ENCODE assay signal across 8 mouse cellular contexts in the genomic region with DNA sequence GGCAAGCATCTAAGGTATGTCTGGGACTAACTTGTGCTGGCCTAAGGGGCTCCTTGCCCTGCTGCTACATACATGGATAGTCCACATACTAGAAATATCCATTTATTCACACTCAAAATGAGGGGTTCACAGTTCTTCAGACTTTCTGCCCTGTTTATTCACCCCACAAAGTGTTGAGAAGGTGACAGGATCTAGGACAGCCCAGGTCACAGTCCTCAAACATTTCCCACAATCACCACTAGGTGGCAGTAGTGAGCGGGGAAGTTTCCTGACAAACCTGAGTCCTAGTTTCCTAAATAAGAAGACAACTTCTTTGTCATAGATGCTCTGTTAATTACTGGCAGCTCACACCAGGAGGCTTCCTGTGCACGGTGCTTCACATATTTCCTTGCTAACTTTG. TPM values are rescaled to one million over a fixed set of nuclear protein-coding genes. Genes with fewer than 3 reads are reported as not detected.
DNase-seq lines count a peak whose midpoint lies in the region; ATAC-seq and TF ChIP-seq lines count a peak whose summit lies in the region.

No protein-coding gene starts in this region.

- no peak overlapping the region for H3K27ac ChIP-seq in bone marrow, adult 2 months (ENCODE audit: control insufficient read depth, insufficient read depth, low read depth, low read length, poor library complexity)
- no peak overlapping the region for H3K27ac ChIP-seq in liver, adult 2 months (replicated peaks; ENCODE audit: insufficient read depth, low read depth, low read length)
- no peak overlapping the region for H3K27ac ChIP-seq in neural tube, embryonic 11.5 days (ENCODE audit: low read depth, low read length)

- peak; percentile 66 for TF ChIP-seq CTCF in bone marrow, adult 2 months (IDR thresholded peaks at IDR 0.05; ENCODE audit: control insufficient read depth, insufficient read depth, low read length)
- TF ChIP-seq CTCF in liver, adult 2 months (IDR thresholded peaks at IDR 0.05; ENCODE audit: low read depth, low read length) = peak; percentile 68

- ATAC-seq in inflammation-experienced regulatory T-cells, adult 6 months = peak; percentile 46
- ATAC-seq in neural tube, embryonic 11.5 days (ENCODE audit: insufficient read depth, low FRiP score, low TSS enrichment) = peak; percentile 20; the same call in 1 of the 2 replicates

- H3K36me3 ChIP-seq in liver, adult 2 months (ENCODE audit: control insufficient read depth, insufficient read depth, low read length) = no peaks in the 10 kb centered on the region
- H3K36me3 ChIP-seq in neural tube, embryonic 11.5 days (ENCODE audit: control insufficient read depth, insufficient read depth, low read length) = no peaks in the 10 kb centered on the region

- no peak overlapping the region for H3K4me2 ChIP-seq in neural tube, embryonic 11.5 days (ENCODE audit: low read depth)

- DNase-seq in ovary, postnatal 10 days (ENCODE audit: low spot score) = peak; percentile 35
- DNase-seq in ovary, adult 18-20 months (ENCODE audit: low spot score) = no peak
- DNase-seq in fibroblast of lung, adult 2 months (ENCODE audit: low read depth) = peak; percentile 21
- peak; percentile 29 for DNase-seq in liver, adult 2 months (ENCODE audit: extremely low read depth, low read depth, low spot score)
- DNase-seq in neural tube, embryonic 11.5 days (ENCODE audit: low spot score) = peak; percentile 70
- peak; percentile 64 for DNase-seq in thymus, postnatal 14 days

- no peak overlapping the region for H3K4me3 ChIP-seq in bone marrow, adult 2 months (replicated peaks; ENCODE audit: control insufficient read depth, low read depth, low read length)
- no peak overlapping the region for H3K4me3 ChIP-seq in liver, adult 2 months (ENCODE audit: insufficient read depth, low read depth, low read length)
- no peak overlapping the region for H3K4me3 ChIP-seq in neural tube, embryonic 11.5 days (ENCODE audit: low read depth, low read length)

- H3K27me3 ChIP-seq in liver, adult 2 months (ENCODE audit: control insufficient read depth, insufficient read depth, low read length) = no peaks in the 10 kb centered on the region
- no peaks in the 10 kb centered on the region for H3K27me3 ChIP-seq in neural tube, embryonic 11.5 days (ENCODE audit: control insufficient read depth, insufficient read depth, low read length)

- H3K79me2 ChIP-seq in liver, adult 2 months (ENCODE audit: control insufficient read depth, insufficient read depth, low read length) = no peaks in the 10 kb centered on the region

- WGBS in bone marrow, adult 2 months = 2% methylated on average over 2 of the region's 2 CpGs
- 2% methylated on average over 2 of the region's 2 CpGs for WGBS in liver, adult 2 months
- 2% methylated on average over 2 of the region's 2 CpGs for WGBS in neural tube, embryonic 11.5 days

- no peaks in the 10 kb centered on the region for H3K4me1 ChIP-seq in bone marrow, adult 2 months (ENCODE audit: control insufficient read depth, insufficient read depth, low read length)
- no peaks in the 10 kb centered on the region for H3K4me1 ChIP-seq in liver, adult 2 months (ENCODE audit: control insufficient read depth, insufficient read depth, low read length)
- H3K4me1 ChIP-seq in neural tube, embryonic 11.5 days (ENCODE audit: control insufficient read depth, insufficient read depth, low read length) = no peaks in the 10 kb centered on the region

- no peak overlapping the region for H3K9ac ChIP-seq in liver, adult 2 months (ENCODE audit: low read depth, low read length)
- no peak overlapping the region for H3K9ac ChIP-seq in neural tube, embryonic 11.5 days (ENCODE audit: low read length)

- TF ChIP-seq POLR2A in bone marrow, adult 2 months (IDR thresholded peaks at IDR 0.05; ENCODE audit: borderline replicate concordance, control insufficient read depth, low read depth, low read length) = no peak
- no peak for TF ChIP-seq POLR2A in liver, adult 2 months (IDR thresholded peaks at IDR 0.05; ENCODE audit: extremely low read depth, insufficient read depth, low read length)

- H3K9me3 ChIP-seq in neural tube, embryonic 11.5 days (ENCODE audit: control insufficient read depth, low read length) = no peaks in the 10 kb centered on the region

RNA-seq across cellular contexts. Expression of a gene that starts 15.9 kb away (rescaled TPM):
- polyA plus RNA-seq in bone marrow, adult 2 months (2011; ENCODE audit: insufficient read depth, insufficient read length, low replicate concordance, missing spikeins) = 0.62 and 1.1 TPM in 2 replicates
- under 1 TPM in 2 of 3 experiments, not detected in 1; 0.19 to 0.44 TPM for polyA plus RNA-seq in inflammation-experienced regulatory T-cells, adult 6 months (2017; shearing (Covaris generic))
- total RNA-seq in liver, adult 2 months (2014; rRNA removed) = 0.09 and 0.34 TPM in 2 replicates
- 0.34 and 0.83 TPM in 2 replicates for polyA plus RNA-seq in liver, adult 2 months (2012; rRNA removed)
- 20.0 and 21.5 TPM in 2 replicates for polyA plus RNA-seq in neural tube, embryonic 11.5 days (2014; fragmentation: Nextera tagmentation; extraction: Ambion mirVana)
